Mouse (Mus musculus) small intestine, adult 2 months (tissue): ENCODE results near the gene Mpzl1.

Experiments
- CTCF ChIP-seq: fragments of 200-500 bp; IDR thresholded peaks from 2 replicates; pipeline ENCODE4 v1.5.1; 2012; ENCODE audit warnings: low read depth, mild to moderate bottlenecking, control low read depth, inconsistent platforms, low read length, moderate library complexity, mixed read lengths; ENCODE audit not compliant: insufficient replicate concordance, insufficient read length; ENCODE audit errors: extremely low read depth
- POLR2A ChIP-seq: fragments of 200-500 bp; IDR thresholded peaks from 2 replicates; pipeline ENCODE4 v1.6.1; 2012; ENCODE audit warnings: low read depth, mild to moderate bottlenecking, control low read depth, inconsistent platforms, low read length, moderate library complexity

GRCm38 (mm10) chr1:165608904-165609303 lies 25.4 kb downstream of the Mpzl1 start:
- TF ChIP-seq POLR2A (no peak), CTCF (no peak)
